Mouse (Mus musculus) cortical plate, adult 2 months (tissue): Measurements from ENCODE around the gene Bbs9. TPM values are rescaled to one million over a fixed set of nuclear protein-coding genes. Genes with fewer than 3 reads are reported as not detected.
"Not testable (repeated sequence)": the region's sequence is repeated elsewhere in the genome, so short reads cannot be mapped to it uniquely, and the experiment has no call there.

Experiments
- H3K27ac ChIP-seq: fragments of 200-500 bp; 2 replicates; pipeline ENCODE4 v1.5.1; 2012; ENCODE audit warnings: low read length, control low read depth, inconsistent platforms; ENCODE audit not compliant: insufficient read depth
- H3K4me1 ChIP-seq: fragments of 200-500 bp; 2 replicates; pipeline ENCODE4 v1.6.1; 2011; ENCODE audit warnings: low read length; ENCODE audit not compliant: control insufficient read depth, insufficient read depth
- H3K4me3 ChIP-seq: fragments of 200-500 bp; 2 replicates; pipeline ENCODE4 v1.5.1; 2011; ENCODE audit warnings: mild to moderate bottlenecking, low read length, control low read depth; ENCODE audit not compliant: insufficient read depth
- CTCF ChIP-seq: fragments of 200-500 bp; IDR thresholded peaks from 2 replicates; pipeline ENCODE4 v1.5.1; 2011; ENCODE audit warnings: mild to moderate bottlenecking, control low read depth, low read length; ENCODE audit not compliant: insufficient read depth; ENCODE audit errors: extremely low read depth
- POLR2A ChIP-seq: fragments of 200-500 bp; IDR thresholded peaks from 2 replicates; pipeline ENCODE4 v1.6.1; 2011; ENCODE audit warnings: mild to moderate bottlenecking, low read length, control low read depth; ENCODE audit not compliant: insufficient read depth; ENCODE audit errors: extremely low read depth
- polyA plus RNA-seq: library from polyadenylated mRNA; depleted of rRNA; stranded (reverse); fragments of >200 nt; gene quantifications from 2 replicates; pipeline ENCODE4 v1.2.3, GENCODE M21; 2012

Gene Bbs9
- polyA plus RNA-seq, 1 experiment: 17.9 TPM

- H3K4me1 ChIP-seq: no peaks in the 10 kb centered on the region
- no peak overlapping the region for H3K27ac ChIP-seq
- TF ChIP-seq CTCF (0 out of 2 replicates have a peak, but pooled peaks have one; percentile 14), POLR2A (no peak)
- H3K4me3 ChIP-seq: no peak overlapping the region
Observed at GRCm38 (mm10) chr9:22710032-22710431, 234.5 kb downstream of the Bbs9 start.

GRCm38 (mm10) chr9:22711339-22711738 lies 235.8 kb downstream of the Bbs9 start:
- H3K4me3 ChIP-seq: no peak overlapping the region
- no peaks in the 10 kb centered on the region for H3K4me1 ChIP-seq
- no peak for TF ChIP-seq POLR2A
- H3K27ac ChIP-seq: no peak overlapping the region

- Histone ChIP-seq H3K4me3 (no peak overlapping the region), H3K4me1 (no peaks in the 10 kb centered on the region), H3K27ac (no peak overlapping the region)
- no peak for TF ChIP-seq CTCF
- no peak for TF ChIP-seq POLR2A
Observed at GRCm38 (mm10) chr9:22712743-22713142, 237.2 kb downstream of the Bbs9 start.

- peak; percentile 50 for TF ChIP-seq CTCF
- not testable (repeated sequence) for H3K27ac ChIP-seq, H3K4me3 ChIP-seq, H3K4me1 ChIP-seq
Observed at GRCm38 (mm10) chr9:22713286-22713685, 237.8 kb downstream of the Bbs9 start.

DNA sequence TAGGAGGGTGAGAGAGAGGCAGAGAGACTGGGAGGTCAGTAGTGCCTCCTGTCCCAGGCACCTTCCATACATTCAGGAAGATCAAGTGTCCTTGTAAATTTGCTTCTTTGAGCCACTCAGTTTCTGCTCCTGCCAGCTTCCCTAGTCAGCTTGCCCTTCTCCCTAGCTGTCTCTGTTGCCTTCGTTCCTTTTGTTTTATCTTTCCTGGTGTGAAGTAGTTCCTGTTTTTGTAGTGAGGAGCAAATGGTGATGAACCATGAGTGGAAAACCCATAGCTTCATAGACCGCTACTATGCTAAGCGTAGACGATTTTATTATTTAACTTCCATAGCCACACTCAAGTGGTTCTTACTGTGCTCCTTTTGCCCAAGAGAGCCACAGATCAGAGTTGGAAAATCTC lies 242.1 kb downstream of the Bbs9 start:
- Histone ChIP-seq H3K4me3 (no peak overlapping the region), H3K27ac (no peak overlapping the region), H3K4me1 (no peaks in the 10 kb centered on the region)
- TF ChIP-seq POLR2A (no peak), CTCF (no peak)

GRCm38 (mm10) chr9:22718174-22718823 lies 242.8 kb downstream of the Bbs9 start:
- Histone ChIP-seq H3K27ac (no peak overlapping the region), H3K4me3 (no peak overlapping the region), H3K4me1 (no peaks in the 10 kb centered on the region)
- no peak for TF ChIP-seq POLR2A
- TF ChIP-seq CTCF: no peak

DNA sequence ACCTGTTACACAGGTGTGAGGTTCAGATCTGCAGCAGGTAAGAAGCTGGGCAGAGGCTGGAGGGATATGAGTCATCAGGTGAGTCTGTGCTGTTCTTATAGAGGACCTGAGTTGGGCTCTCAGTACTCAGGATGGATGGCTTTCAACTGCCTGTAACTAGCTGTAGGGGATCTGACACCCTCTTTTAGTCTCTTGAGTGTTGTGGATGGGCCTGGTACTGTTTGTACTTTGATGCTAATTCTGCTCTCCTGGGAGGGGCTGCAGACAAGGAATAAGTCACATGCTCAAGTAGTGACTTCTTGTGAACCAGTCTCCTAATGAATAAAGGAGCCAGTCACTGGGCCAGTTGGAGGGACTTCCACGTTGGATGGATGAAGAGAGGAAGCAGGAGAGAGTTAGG lies 257.1 kb downstream of the Bbs9 start:
- H3K27ac ChIP-seq: no peak overlapping the region
- TF ChIP-seq CTCF (no peak), POLR2A (no peak)
- H3K4me3 ChIP-seq: no peak overlapping the region
- no peaks in the 10 kb centered on the region; the same call in 1 of the 2 replicates for H3K4me1 ChIP-seq

GRCm38 (mm10) chr9:22734954-22735353 lies 259.4 kb downstream of the Bbs9 start:
- Histone ChIP-seq H3K27ac (no peak overlapping the region), H3K4me3 (no peak overlapping the region), H3K4me1 (no peaks in the 10 kb centered on the region; the same call in 1 of the 2 replicates)
- TF ChIP-seq POLR2A (no peak), CTCF (no peak)

GRCm38 (mm10) chr9:22735385-22735784 lies 259.9 kb downstream of the Bbs9 start:
- no peak overlapping the region for H3K4me3 ChIP-seq
- H3K27ac ChIP-seq: no peak overlapping the region
- no peaks in the 10 kb centered on the region; the same call in 1 of the 2 replicates for H3K4me1 ChIP-seq
- no peak for TF ChIP-seq CTCF

DNA sequence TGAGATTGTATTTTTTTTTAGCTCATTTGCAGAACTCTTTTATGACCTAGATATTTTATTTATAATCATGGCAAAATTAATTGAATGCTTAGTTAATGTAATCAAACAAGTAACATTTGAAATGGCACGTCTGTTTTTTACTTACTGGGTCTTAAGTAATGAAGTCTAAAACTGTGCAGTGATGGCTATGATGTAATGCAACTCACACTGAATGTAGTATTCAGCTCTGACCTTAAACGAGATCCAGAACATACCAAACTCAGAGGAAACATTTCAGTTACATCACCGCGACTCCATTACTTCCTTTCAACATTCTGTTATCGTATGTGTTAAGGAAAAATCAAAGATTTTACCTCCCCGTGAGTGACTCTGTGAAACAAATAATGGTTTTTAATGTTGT lies 262.4 kb downstream of the Bbs9 start:
- Histone ChIP-seq H3K4me3 (no peak overlapping the region), H3K4me1 (no peaks in the 10 kb centered on the region; the same call in 1 of the 2 replicates), H3K27ac (no peak overlapping the region)
- TF ChIP-seq CTCF (no peak), POLR2A (no peak)
